Mouse (Mus musculus) G1E (cell line): Measurements from ENCODE around the gene Zfp697. TPM values are rescaled to one million over a fixed set of nuclear protein-coding genes. Genes with fewer than 3 reads are reported as not detected.
"Not testable (repeated sequence)": the region's sequence is repeated elsewhere in the genome, so short reads cannot be mapped to it uniquely, and the experiment has no call there.

Experiments used
- ATAC-seq: 2 replicates; pipeline ENCODE4 v1.8.0; 2016; ENCODE audit warnings: mild to moderate bottlenecking; ENCODE audit not compliant: insufficient number of reproducible peaks, poor library complexity, low FRiP score, severe bottlenecking; ENCODE audit errors: extremely low read depth
- DNase-seq: peaks from one replicate; pipeline ENCODE4 v3.0.0; 2012; ENCODE audit warnings: low spot score
- H3K27me3 ChIP-seq: 2 replicates; pipeline ENCODE4 v1.6.1; 2012; ENCODE audit warnings: mild to moderate bottlenecking, low read length, inconsistent platforms; ENCODE audit not compliant: insufficient read depth
- H3K36me3 ChIP-seq: replicated peaks from 2 replicates; pipeline ENCODE3; 2012; ENCODE audit warnings: mild to moderate bottlenecking, inconsistent platforms
- H3K4me1 ChIP-seq: 2 replicates; pipeline ENCODE4 v1.6.1; 2012; ENCODE audit warnings: low read depth, low read length, inconsistent platforms, mixed read lengths; ENCODE audit not compliant: insufficient read depth
- H3K4me3 ChIP-seq: 2 replicates; pipeline ENCODE4 v1.5.1; 2012; ENCODE audit warnings: low read depth, mild to moderate bottlenecking, inconsistent platforms, low read length, moderate library complexity, mixed read lengths
- H3K9me3 ChIP-seq: replicated peaks from 2 replicates; pipeline ENCODE4 v1.6.1; 2012; ENCODE audit warnings: inconsistent platforms
- CTCF ChIP-seq: IDR thresholded peaks from 2 replicates; pipeline ENCODE4 v1.5.1; 2012; ENCODE audit warnings: low read depth, low read length, inconsistent platforms, mixed read lengths
- GATA1 ChIP-seq: IDR thresholded peaks from 2 replicates; pipeline ENCODE4 v1.6.1; 2012; ENCODE audit warnings: borderline replicate concordance, low read length, inconsistent platforms, mixed read lengths
- GATA2 ChIP-seq: IDR thresholded peaks from 2 replicates; pipeline ENCODE4 v1.6.1; 2012; ENCODE audit warnings: low read depth, low read length, inconsistent platforms, borderline replicate concordance
- POLR2AphosphoS5 ChIP-seq: IDR thresholded peaks from 2 replicates; pipeline ENCODE4 v1.6.1; 2012; ENCODE audit warnings: low read depth, low read length, inconsistent platforms; ENCODE audit not compliant: insufficient replicate concordance
- TAL1 ChIP-seq: conservative IDR thresholded peaks from 2 replicates; pipeline ENCODE4 v1.6.1; 2012; ENCODE audit warnings: low read depth, low read length, inconsistent platforms, mixed read lengths
- polyA plus RNA-seq: library from polyadenylated mRNA; stranded (reverse); fragments of >175 nt; gene quantifications from 2 replicates; pipeline ENCODE4 v1.2.3, GENCODE M21; 2012
- total RNA-seq, 2 experiments: library from RNA; stranded (forward) in 1 of 2; stranded (reverse) in 1 of 2; fragments of 200-1000 nt in 1 of 2; fragments of >200 nt in 1 of 2; fragmentation: Nextera tagmentation in 1 of 2; gene quantifications; 2 replicates each; pipeline ENCODE4 v1.2.3; 2014 to 2017

Gene Zfp697
- total and polyA plus RNA-seq, 3 experiments = 0.16 TPM; not detected in 2

DNA sequence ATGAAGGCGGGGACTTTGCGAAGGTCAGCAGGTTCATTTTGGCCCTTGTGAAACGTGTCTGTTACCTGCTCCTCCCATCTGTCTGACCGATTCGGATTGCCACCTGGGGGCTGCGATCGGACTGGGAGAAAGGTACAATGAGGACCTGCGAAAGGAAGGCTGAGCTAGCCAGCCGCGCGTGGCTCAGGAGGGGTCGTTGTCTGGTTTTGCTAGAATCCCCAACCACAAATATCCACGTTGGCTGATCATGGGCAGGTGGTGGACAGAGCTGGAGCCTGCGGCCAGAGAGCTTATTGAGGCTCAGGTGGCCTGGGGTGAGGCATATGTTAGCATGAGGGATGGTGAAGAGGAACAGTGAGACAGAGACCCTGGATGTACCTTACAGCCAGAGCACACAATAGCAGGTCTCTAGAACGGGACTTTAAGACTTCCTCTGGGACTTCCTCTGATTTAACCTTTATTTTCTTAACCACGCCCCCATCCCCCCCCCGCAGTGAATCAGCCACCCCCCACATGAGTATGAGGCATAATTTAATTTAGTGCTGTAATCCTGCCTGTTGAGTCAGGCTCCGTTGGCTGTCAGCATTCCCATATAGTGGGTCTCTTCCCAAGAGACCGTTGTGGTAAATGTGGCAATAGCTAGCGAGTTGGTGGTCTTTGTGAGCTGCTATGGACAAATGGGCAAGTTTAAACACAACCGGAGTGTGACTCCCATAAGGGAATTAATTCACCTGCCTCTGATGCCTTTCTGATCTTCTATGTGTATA is 946 bp downstream of the Zfp697 start:
- no peak for TF ChIP-seq CTCF
- TF ChIP-seq GATA1 = no peak
- TF ChIP-seq GATA2 = no peak
- no peak for TF ChIP-seq POLR2AphosphoS5
- Histone ChIP-seq H3K4me3 (no peak overlapping the region), H3K4me1 (no peaks in the 10 kb centered on the region), H3K36me3 (no peaks in the 10 kb centered on the region), H3K27me3 (no peaks in the 10 kb centered on the region), H3K9me3 (peaks cover 58% of the 10 kb centered on the region)
- DNase-seq (no peak), ATAC-seq (no peak)

DNA sequence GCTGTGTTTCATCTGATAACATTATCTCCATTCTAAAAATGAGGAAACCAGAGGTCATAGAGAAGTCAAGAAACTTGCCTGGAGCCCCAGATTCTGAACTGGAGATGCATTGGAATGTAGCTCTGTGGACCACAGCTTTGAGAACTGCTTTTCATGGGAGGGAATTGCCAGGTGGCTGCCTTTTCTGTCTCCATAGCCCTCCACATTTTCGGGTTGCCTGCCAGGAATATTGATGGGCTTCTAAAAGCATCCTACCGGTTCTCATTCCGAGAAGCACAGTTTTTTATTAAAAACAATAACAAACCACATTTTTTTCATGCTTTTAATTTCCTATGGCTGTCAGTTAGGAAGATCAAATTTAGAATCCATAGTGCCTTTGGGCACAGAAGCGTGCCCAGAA is 4.8 kb downstream of the Zfp697 start:
- DNase-seq (no peak), ATAC-seq (no peak)
- H3K4me3 ChIP-seq = no peak overlapping the region
- peaks cover 58% of the 10 kb centered on the region for H3K9me3 ChIP-seq
- H3K4me1 ChIP-seq = no peaks in the 10 kb centered on the region
- no peaks in the 10 kb centered on the region for H3K27me3 ChIP-seq
- TF ChIP-seq GATA2 (no peak), TAL1 (no peak), POLR2AphosphoS5 (no peak), GATA1 (no peak), CTCF (no peak)
- no peaks in the 10 kb centered on the region for H3K36me3 ChIP-seq

DNA sequence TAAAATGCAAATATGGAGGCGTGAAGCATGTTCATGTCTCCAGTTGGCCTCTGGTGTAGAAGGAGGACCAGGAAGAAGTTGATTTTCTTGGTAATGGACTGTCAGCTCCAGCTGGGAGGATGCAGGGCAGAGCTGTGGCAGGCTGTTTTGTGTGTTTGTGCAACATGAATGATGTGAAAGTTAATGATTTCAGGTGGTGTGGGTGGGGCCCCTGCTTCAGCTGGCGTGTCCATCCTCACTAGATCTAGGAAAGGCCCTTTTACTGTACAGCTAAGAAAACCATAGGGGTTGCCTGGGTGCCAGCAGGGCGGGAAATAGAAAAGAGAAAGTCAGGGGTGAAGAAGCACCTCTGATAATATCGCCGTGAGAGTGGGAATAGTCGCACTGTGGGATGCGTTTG is 5.5 kb downstream of the Zfp697 start:
- no peak for TF ChIP-seq POLR2AphosphoS5
- TF ChIP-seq GATA1 = no peak
- Histone ChIP-seq H3K27me3 (no peaks in the 10 kb centered on the region), H3K4me3 (no peak overlapping the region), H3K36me3 (no peaks in the 10 kb centered on the region), H3K9me3 (peaks cover 52% of the 10 kb centered on the region), H3K4me1 (no peaks in the 10 kb centered on the region)
- DNase-seq = no peak
- no peak for ATAC-seq

DNA sequence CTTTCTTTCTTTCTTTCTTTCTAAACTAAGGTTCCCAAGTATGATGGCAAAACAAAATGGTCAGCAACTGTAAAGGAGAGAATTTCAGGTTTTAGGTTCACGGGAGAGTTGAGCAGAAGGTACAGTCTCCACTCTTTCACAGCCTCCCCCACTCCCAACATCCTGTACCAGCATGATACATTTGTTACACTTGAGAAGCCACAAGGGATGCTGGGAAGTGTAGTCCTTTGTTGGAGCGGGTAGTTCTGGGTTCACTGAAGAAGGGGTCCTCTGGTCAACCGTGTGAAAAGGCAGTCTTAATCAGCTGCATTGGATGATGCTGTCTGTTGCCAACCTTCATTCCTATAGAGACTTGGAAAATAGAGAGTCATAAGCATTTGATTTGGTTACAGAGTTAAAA is 7.0 kb downstream of the Zfp697 start:
- H3K4me1 ChIP-seq = no peaks in the 10 kb centered on the region
- H3K9me3 ChIP-seq = peaks cover 42% of the 10 kb centered on the region
- no peaks in the 10 kb centered on the region for H3K27me3 ChIP-seq
- H3K4me3 ChIP-seq = no peak overlapping the region
- TF ChIP-seq GATA1 (no peak), CTCF (no peak), TAL1 (no peak), GATA2 (no peak), POLR2AphosphoS5 (no peak)
- no peak for ATAC-seq
- DNase-seq = no peak
- H3K36me3 ChIP-seq = no peaks in the 10 kb centered on the region

DNA sequence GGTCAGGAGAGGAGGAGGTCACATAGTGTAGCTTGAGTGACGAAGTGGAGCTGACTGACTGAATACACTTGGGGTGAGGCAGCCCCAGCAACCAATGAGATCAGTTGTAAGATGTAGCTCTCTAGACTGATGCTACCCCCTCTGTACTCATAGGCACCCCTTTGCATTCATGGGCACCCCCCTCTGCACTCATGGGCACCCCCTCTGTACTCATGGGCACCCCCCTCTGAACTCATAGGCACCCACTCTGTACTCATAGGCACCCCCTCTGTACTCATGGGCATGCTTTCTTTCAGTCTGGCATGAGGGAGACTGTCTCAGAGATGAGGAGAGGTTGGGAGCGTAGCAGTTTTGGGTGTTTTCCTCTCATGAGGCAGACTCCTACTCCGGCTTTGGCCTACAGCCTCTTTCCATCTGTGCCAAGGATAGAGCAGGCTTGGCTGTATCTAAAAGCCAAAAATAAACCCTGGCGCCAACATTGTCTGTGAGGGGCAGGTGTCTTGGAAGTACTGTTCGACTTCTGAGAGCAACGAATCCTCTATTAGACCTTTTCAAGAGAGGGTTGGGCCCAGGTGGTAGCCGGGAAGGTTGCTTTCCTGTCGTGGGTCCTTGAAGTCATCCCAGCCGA is 22.1 kb downstream of the Zfp697 start:
- ATAC-seq, H3K36me3 ChIP-seq, H3K4me1 ChIP-seq, H3K4me3 ChIP-seq, DNase-seq, H3K27me3 ChIP-seq, H3K9me3 ChIP-seq: not testable (repeated sequence)

DNA sequence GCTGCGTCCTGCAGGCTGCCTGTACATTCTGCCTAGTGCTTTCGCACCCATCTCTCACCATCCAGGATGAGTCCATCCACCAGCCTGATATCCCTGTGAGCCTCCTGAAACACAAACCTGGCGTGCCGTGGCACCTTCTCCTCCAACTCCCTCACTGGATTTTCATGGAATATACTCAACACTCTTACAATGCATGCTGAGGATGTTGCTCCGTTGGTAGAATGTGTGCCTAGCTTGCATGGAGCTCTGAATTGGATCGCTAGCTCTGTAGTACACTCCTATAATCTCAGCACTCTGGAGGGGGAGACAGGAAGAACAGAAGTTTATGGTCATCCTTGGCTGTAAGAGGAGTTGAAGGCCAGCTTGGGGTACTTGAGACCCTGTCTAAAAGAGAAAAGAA is 23.6 kb downstream of the Zfp697 start:
- not testable (repeated sequence) for ATAC-seq, H3K4me1 ChIP-seq, DNase-seq, H3K4me3 ChIP-seq, H3K9me3 ChIP-seq, H3K36me3 ChIP-seq, H3K27me3 ChIP-seq

DNA sequence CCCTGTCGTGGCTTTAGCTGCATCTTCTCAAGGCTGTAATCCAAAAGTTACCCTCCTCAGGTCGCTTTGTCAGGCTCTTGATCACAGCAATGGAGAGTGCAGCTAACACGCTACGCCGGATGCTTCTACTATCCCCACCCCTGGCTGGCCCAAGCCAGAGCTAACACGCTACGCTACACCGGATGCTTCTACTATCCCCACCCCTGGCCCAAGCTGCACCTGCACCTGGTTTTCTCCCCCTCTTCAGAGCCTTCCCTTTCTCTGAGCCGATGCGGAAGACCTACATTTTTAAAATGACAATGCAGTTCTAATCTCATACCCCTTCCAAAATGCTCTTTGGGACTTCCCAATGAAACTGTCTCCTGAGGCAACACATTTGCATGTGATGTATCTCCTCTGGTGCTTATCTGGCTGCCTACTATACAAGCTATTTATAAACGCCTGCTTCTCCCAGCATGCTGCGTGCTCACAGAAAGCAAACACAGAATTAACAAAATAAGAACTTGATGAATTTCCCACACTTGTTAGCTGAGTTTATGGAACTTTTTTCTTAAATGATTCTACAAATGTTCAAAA is 24.4 kb downstream of the Zfp697 start:
- not testable (repeated sequence) for H3K4me3 ChIP-seq, DNase-seq, ATAC-seq, H3K4me1 ChIP-seq, H3K27me3 ChIP-seq, H3K36me3 ChIP-seq, H3K9me3 ChIP-seq

DNA sequence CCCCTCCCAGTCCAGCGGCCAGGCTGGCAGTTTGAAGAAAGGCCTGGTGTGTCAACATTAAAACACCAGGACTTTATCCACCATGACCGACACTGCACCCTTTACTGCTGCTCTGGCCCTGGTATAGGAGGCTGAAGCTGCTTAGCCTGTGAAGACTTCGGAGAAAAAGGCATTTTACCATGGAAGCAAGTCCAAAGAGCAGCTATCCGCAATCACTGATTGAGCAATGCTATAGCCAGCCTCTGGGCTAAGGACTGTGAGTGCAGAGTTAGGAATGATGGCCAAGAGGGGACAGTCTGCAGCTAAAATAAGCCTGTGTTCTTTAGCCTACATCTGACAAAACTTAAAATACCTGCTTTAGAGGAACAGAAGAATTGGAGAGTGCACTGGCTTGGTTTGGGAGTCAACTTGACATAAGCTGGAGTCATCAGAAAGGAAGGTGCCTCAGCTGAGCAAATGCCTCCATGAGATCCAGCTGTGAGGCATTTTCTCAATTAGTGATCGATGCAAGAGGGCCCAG is 25.1 kb downstream of the Zfp697 start:
- not testable (repeated sequence) for ATAC-seq, H3K27me3 ChIP-seq

DNA sequence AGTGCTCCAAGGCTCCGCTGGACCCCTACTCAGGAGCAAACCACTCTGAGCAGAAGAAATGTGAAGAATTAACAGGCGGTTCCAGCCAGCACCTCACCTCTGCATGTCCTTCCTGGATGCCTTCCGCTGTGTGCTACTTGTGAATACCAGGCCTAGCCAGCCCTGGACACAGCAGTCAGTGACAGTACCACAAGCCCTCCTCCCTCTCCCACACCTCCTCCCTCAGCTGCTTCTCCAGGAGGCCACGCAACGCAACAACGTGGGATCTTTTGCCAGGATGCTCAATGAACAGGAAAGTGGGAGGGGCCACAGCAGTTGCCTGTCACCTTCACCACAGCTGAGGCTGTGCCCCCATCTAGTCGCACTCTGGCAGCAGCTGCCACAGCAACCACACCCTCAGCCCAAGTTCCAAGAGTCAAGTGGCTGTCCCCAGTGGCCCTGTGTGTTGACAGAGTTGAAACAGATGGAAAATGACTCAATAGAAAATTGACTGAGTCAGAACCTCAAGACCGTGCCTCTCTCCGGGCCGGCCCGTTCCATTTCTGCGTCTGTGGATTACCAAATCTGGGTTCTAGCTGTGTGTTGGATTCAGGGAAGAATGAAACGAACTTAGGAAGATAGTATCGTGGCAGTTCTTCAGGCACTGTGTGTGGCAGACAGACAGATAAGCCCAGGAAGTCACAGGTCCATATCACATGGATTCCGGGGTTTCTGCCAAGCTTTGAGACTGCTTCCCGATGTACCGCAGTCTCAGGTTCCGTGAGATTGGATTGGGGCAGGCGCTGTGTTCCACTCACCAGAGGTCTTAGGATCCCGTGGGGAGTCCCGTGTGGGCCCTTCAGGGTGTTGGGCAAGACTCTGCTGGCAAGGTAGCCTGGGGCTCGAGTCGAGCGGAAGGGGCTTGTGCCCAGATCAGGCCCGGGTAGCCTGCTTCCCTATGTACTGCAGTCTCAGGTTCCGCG is 28.6 kb downstream of the Zfp697 start:
- not testable (repeated sequence) for H3K4me1 ChIP-seq, H3K36me3 ChIP-seq, H3K4me3 ChIP-seq, H3K27me3 ChIP-seq, DNase-seq, ATAC-seq
- peaks cover 12% of the 10 kb centered on the region for H3K9me3 ChIP-seq

More for the DNA sequence above, 25.1 kb downstream of the Zfp697 start:
- not testable (repeated sequence) for H3K4me3 ChIP-seq, DNase-seq, H3K36me3 ChIP-seq, H3K9me3 ChIP-seq, H3K4me1 ChIP-seq
